ENCODE assay signal across 7 mouse cellular contexts in the genomic region with DNA sequence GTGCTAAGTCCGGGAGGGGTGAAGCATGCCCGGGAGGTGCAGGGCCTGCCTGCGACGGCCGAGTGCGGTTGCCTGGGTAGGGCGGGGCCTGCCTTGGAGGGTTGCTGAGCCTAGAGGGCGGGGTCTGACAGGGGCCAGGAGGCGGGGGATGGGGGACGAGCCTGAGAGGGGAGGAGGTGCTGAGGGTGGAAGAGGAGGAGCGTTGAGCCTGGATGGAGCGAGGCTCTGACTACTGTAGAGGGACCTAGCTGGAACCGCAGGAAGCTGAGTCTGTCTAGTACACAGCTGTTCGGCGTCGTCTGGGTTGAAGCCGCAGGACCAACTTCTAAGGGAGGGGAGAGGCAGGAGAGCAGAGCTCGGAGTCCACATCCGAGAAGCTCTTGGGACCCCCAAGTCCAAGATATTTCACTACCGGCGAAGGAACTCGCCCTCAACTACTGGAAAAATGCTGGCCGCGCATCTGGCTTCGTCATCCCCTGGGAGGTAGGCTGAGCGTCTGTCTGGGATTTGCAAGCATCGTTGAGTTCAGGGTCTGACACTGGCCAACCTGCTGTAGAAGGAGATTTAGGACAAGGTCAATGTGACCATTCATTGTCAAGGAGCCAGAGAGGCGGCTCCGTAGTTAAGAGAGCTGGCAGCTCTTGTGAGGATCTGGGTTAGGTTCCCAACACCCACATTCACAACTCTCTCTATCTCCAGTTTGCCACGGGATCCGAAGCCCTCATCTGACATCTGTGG. TPM values are rescaled to one million over a fixed set of nuclear protein-coding genes. Genes with fewer than 3 reads are reported as not detected.
DNase-seq lines count a peak whose midpoint lies in the region; ATAC-seq and TF ChIP-seq lines count a peak whose summit lies in the region.

A gene (plus strand): TSS at position 112 of the 738 bp plus-strand sequence.

- DNase-seq in WW6 (ENCODE audit: low read depth, low spot score) = peak; percentile 90
- peak; percentile 64 to 70 for DNase-seq in cerebellum, postnatal 14 days
- peak; percentile 95 for DNase-seq in gastrocnemius, adult 2 months
- peak in 1 of 2 experiments; percentile 45 for DNase-seq in left cerebral cortex, adult 8-10 months (ENCODE audit: low spot score in 2 of 2)
- DNase-seq in spleen, adult 12 weeks (ENCODE audit: low spot score) = peak; percentile 14

- no peaks in the 10 kb centered on the region for H3K9me3 ChIP-seq in hindbrain, embryonic 15.5 days

- H3K27me3 ChIP-seq in hindbrain, embryonic 15.5 days = peaks cover 56% of the 10 kb centered on the region

- no peaks in the 10 kb centered on the region for H3K36me3 ChIP-seq in hindbrain, embryonic 15.5 days

- no peak for TF ChIP-seq CTCF in gastrocnemius, adult 2 months (IDR thresholded peaks at IDR 0.05)

- H3K4me1 ChIP-seq in hindbrain, embryonic 15.5 days (replicated peaks) = peaks cover 24% of the 10 kb centered on the region

- WGBS in hindbrain, embryonic 15.5 days = 3% methylated on average over 31 of the region's 31 CpGs

- H3K9ac ChIP-seq in hindbrain, embryonic 15.5 days = no peak within 1 kb of the TSS

- peak; percentile 83 for ATAC-seq in hindbrain, embryonic 15.5 days (ENCODE audit: low FRiP score, low read depth)
- peak; percentile 97 for ATAC-seq in megakaryocyte progenitor cell, adult 5-6 weeks (replicated peaks; ENCODE audit: poor library complexity)

- peak within 1 kb of the TSS; percentile 70 for H3K27ac ChIP-seq in gastrocnemius, adult 2 months
- no peak within 1 kb of the TSS for H3K27ac ChIP-seq in hindbrain, embryonic 15.5 days (replicated peaks)

- peak within 1 kb of the TSS; percentile 71 for H3K4me3 ChIP-seq in gastrocnemius, adult 2 months
- H3K4me3 ChIP-seq in hindbrain, embryonic 15.5 days = peak within 1 kb of the TSS; percentile 29

- intact Hi-C loops in gastrocnemius, adult 2 months (cut with DNase I) = no loop called here

- H3K4me2 ChIP-seq in hindbrain, embryonic 15.5 days = peak within 1 kb of the TSS; percentile 61

RNA-seq across cellular contexts. Expression of the gene that starts here (rescaled TPM):
- under 1 TPM; 0.31 to 0.33 TPM for total RNA-seq in gastrocnemius, adult 2 months (2021)
- polyA plus RNA-seq in hindbrain, embryonic 15.5 days (2015; fragmentation: Nextera tagmentation; extraction: Ambion mirVana) = 1.5 and 1.7 TPM in 2 replicates
- total RNA-seq in left cerebral cortex, adult 8-10 months (2022) = 10 to 100 TPM; 13.7 to 18.3 (median 15.8) TPM
- not detected in 2 replicates for total RNA-seq in megakaryocyte progenitor cell, adult 5-6 weeks (2015)
- total RNA-seq in megakaryocyte progenitor cell, adult 5-6 weeks (2017) = not detected in 2 replicates

Comparison
In these comparisons a context has a peak if more than half of its experiments do, and no peak if none do; other contexts are left out.
1. RNA of the gene that starts here (total RNA-seq): 13.7 to 18.3 TPM in left cerebral cortex, adult 8-10 months; 0.31 to 0.33 TPM in gastrocnemius, adult 2 months and not detected in megakaryocyte progenitor cell, adult 5-6 weeks; every median in the first group is over 10 times any median in the second.
2. Peak in DNase-seq, H3K4me3 ChIP-seq and H3K27ac ChIP-seq in gastrocnemius, adult 2 months; RNA of the gene not detected or under 1 TPM.
3. Peak in ATAC-seq in megakaryocyte progenitor cell, adult 5-6 weeks; RNA of the gene not detected or under 1 TPM.